10 mouse cellular contexts compared by ENCODE assay signal in the genomic region with DNA sequence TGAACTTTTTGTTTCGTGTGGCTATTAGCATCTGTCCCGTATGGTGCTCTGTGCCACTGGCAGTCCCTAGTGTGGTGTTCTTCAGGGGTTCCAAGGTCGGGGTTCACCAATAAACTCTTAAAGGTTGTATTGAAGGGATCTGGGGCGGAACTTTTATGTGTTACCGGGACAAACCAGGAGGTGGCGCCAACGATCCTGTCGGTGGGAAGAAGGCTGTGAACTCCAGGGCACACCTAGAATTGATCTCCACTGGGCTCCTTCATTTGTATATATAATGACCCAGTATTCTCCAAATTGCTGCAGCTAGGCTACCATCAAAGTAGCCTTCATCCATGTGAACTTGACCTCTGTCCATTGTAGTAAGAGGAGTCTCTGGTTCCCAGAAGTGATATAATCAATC. TPM values are rescaled to one million over a fixed set of nuclear protein-coding genes. Genes with fewer than 3 reads are reported as not detected.
DNase-seq lines count a peak whose midpoint lies in the region; ATAC-seq lines count a peak whose summit lies in the region.
"Had no signal": no experiment of that assay in that cellular context is flagged by ENCODE, and none has a peak within 500 bp of the region (broad histone marks: within the 10 kb centered on the region; RNA-seq: fewer than 3 reads in every experiment).

No protein-coding gene starts in this region.

- H3K4me2 ChIP-seq in midbrain, embryonic 13.5 days (replicated peaks) = no peak overlapping the region
- no peak overlapping the region for H3K4me2 ChIP-seq in neural tube, embryonic 11.5 days (ENCODE audit: low read depth)
- H3K4me2 ChIP-seq: heart, embryonic 15.5 days had no signal

- no peaks in the 10 kb centered on the region for H3K36me3 ChIP-seq in midbrain, embryonic 10.5 days
- H3K36me3 ChIP-seq in midbrain, embryonic 13.5 days = no peaks in the 10 kb centered on the region
- H3K36me3 ChIP-seq in neural tube, embryonic 11.5 days (ENCODE audit: control insufficient read depth, insufficient read depth, low read length) = no peaks in the 10 kb centered on the region
- H3K36me3 ChIP-seq: heart, embryonic 15.5 days had no signal

- peaks cover 8% of the 10 kb centered on the region; the same call in 1 of the 2 replicates for H3K4me1 ChIP-seq in midbrain, embryonic 10.5 days
- no peaks in the 10 kb centered on the region for H3K4me1 ChIP-seq in midbrain, embryonic 13.5 days (replicated peaks)
- no peaks in the 10 kb centered on the region for H3K4me1 ChIP-seq in neural tube, embryonic 11.5 days (ENCODE audit: control insufficient read depth, insufficient read depth, low read length)
- H3K4me1 ChIP-seq: heart, embryonic 15.5 days had no signal

- H3K9me3 ChIP-seq in midbrain, embryonic 10.5 days (replicated peaks) = no peaks in the 10 kb centered on the region
- no peaks in the 10 kb centered on the region for H3K9me3 ChIP-seq in midbrain, embryonic 13.5 days
- no peaks in the 10 kb centered on the region; the same call in 1 of the 2 replicates for H3K9me3 ChIP-seq in neural tube, embryonic 11.5 days (ENCODE audit: control insufficient read depth, low read length)
- H3K9me3 ChIP-seq: heart, embryonic 15.5 days had no signal

- DNase-seq in midbrain, embryonic 10.5 days (ENCODE audit: low spot score) = peak; percentile 68
- peak; percentile 58 for DNase-seq in Muller cell, postnatal 12 days (ENCODE audit: inconsistent ontology term)
- DNase-seq in cerebellum, adult 8-10 months = peak; percentile 52
- DNase-seq in gastrocnemius, adult 8-10 months (ENCODE audit: low spot score in 2 of 2) = peak; percentile 40 to 50
- peak; percentile 60 to 66 for DNase-seq in layer of hippocampus, postnatal 10 days (ENCODE audit: low spot score in 2 of 2)
- peak; percentile 83 for DNase-seq in neural tube, embryonic 11.5 days (ENCODE audit: low spot score)
- peak; percentile 45 to 58 for DNase-seq in thymus, postnatal 36 days

- no peak overlapping the region for H3K4me3 ChIP-seq in midbrain, embryonic 10.5 days
- H3K4me3 ChIP-seq in midbrain, embryonic 13.5 days (replicated peaks) = no peak overlapping the region
- no peak overlapping the region for H3K4me3 ChIP-seq in neural tube, embryonic 11.5 days (ENCODE audit: low read depth, low read length)
- H3K4me3 ChIP-seq: heart, embryonic 15.5 days; myocyte had no signal

- no peak overlapping the region for H3K9ac ChIP-seq in midbrain, embryonic 13.5 days (replicated peaks)
- no peak overlapping the region for H3K9ac ChIP-seq in neural tube, embryonic 11.5 days (ENCODE audit: low read length)
- H3K9ac ChIP-seq: heart, embryonic 15.5 days had no signal

- ATAC-seq in midbrain, embryonic 13.5 days = no peak
- no peak for ATAC-seq in neural tube, embryonic 11.5 days (ENCODE audit: insufficient read depth, low FRiP score, low TSS enrichment)

- H3K27ac ChIP-seq in midbrain, embryonic 10.5 days (replicated peaks) = no peak overlapping the region
- H3K27ac ChIP-seq in midbrain, embryonic 13.5 days = no peak overlapping the region
- H3K27ac ChIP-seq in neural tube, embryonic 11.5 days (ENCODE audit: low read depth, low read length) = no peak overlapping the region
- H3K27ac ChIP-seq: heart, embryonic 15.5 days had no signal

- peaks cover 14% of the 10 kb centered on the region for H3K27me3 ChIP-seq in midbrain, embryonic 10.5 days (ENCODE audit: low read depth, poor library complexity, severe bottlenecking)
- H3K27me3 ChIP-seq in midbrain, embryonic 13.5 days = peaks cover 8% of the 10 kb centered on the region; the same call in 1 of the 2 replicates
- H3K27me3 ChIP-seq in neural tube, embryonic 11.5 days (ENCODE audit: control insufficient read depth, insufficient read depth, low read length) = no peaks in the 10 kb centered on the region

- 18% methylated on average over 8 of the region's 8 CpGs for WGBS in midbrain, embryonic 10.5 days
- 14% methylated on average over 8 of the region's 8 CpGs for WGBS in midbrain, embryonic 13.5 days
- WGBS in neural tube, embryonic 11.5 days = 20% methylated on average over 8 of the region's 8 CpGs

RNA-seq across cellular contexts. Expression of gene Npffr1, which starts 10.6 kb away (rescaled TPM):
- 0.11 and 0.15 TPM in 2 replicates for polyA plus RNA-seq in midbrain, embryonic 10.5 days (2016; fragmentation: Nextera tagmentation; extraction: Ambion mirVana)
- polyA plus RNA-seq in midbrain, embryonic 13.5 days (2015; fragmentation: Nextera tagmentation; extraction: Ambion mirVana) = 0.81 and 0.87 TPM in 2 replicates
- not detected for total RNA-seq in gastrocnemius, adult 8-10 months (2022)
- total RNA-seq in layer of hippocampus, postnatal 10 days (2021) = 1 to 10 TPM; 4.1 to 4.5 TPM
- 0.08 TPM in 1 of 2 replicates, not detected in the other for polyA plus RNA-seq in neural tube, embryonic 11.5 days (2014; fragmentation: Nextera tagmentation; extraction: Ambion mirVana)
- polyA plus RNA-seq: heart, embryonic 15.5 days had no signal

RNA-seq across cellular contexts. Expression of gene Ppa1, which starts 42.5 kb away (rescaled TPM):
- 310 and 362 TPM in 2 replicates for polyA plus RNA-seq in midbrain, embryonic 10.5 days (2016; fragmentation: Nextera tagmentation; extraction: Ambion mirVana)
- 230 and 231 TPM in 2 replicates for polyA plus RNA-seq in midbrain, embryonic 13.5 days (2015; fragmentation: Nextera tagmentation; extraction: Ambion mirVana)
- 10 to 100 TPM; 52.1 to 64.3 (median 60.7) TPM for total RNA-seq in gastrocnemius, adult 8-10 months (2022)
- 100 to 1,000 TPM; 117 to 126 TPM for total RNA-seq in layer of hippocampus, postnatal 10 days (2021)
- polyA plus RNA-seq in neural tube, embryonic 11.5 days (2014; fragmentation: Nextera tagmentation; extraction: Ambion mirVana) = 283 and 285 TPM in 2 replicates
